In the genomic region with DNA sequence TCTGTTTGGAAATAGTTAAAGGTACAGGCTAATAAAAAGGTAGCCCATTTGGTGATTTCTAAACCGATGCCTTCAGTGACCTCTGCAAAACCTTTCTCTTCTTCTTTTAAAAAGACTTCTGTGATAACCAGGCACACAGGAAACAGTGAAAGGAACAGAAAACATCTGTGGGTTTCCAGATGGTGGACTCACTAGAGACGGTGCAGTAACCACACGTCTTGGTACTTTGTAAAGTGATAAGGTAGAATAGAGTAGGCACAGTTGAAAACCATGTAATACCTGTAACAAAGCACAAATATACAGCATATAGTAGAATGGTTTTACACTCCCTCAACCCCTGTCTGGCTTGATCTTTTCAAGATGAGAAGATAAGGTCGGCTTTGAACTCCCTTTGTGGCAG, we compare ENCODE assay signal across 31 mouse cellular contexts. TPM values are rescaled to one million over a fixed set of nuclear protein-coding genes. Genes with fewer than 3 reads are reported as not detected.
A peak's percentile ranks its signal among the peaks of the same experiment; 100 is the strongest.
DNase-seq lines count a peak whose midpoint lies in the region; ATAC-seq and TF ChIP-seq lines count a peak whose summit lies in the region.
"Had no signal": no experiment of that assay in that cellular context is flagged by ENCODE, and none has a peak within 500 bp of the region (broad histone marks: within the 10 kb centered on the region; RNA-seq: fewer than 3 reads in every experiment).

No protein-coding gene starts in this region.

- peaks cover 2% of the 10 kb centered on the region for H3K27me3 ChIP-seq in CH12.LX (replicated peaks)
- H3K27me3 ChIP-seq in forebrain, embryonic 16.5 days (replicated peaks; ENCODE audit: control insufficient read depth, insufficient read depth, low read length): no peaks in the 10 kb centered on the region
- H3K27me3 ChIP-seq: embryonic facial prominence, embryonic 12.5 days; forebrain, embryonic 13.5 days; forebrain, embryonic 15.5 days; Patski had no signal

- H3K4me2 ChIP-seq in CH12.LX (ENCODE audit: insufficient read depth, low read depth, poor library complexity, severe bottlenecking): no peak overlapping the region
- no peak overlapping the region for H3K4me2 ChIP-seq in forebrain, embryonic 16.5 days (ENCODE audit: low read length)
- H3K4me2 ChIP-seq: embryonic facial prominence, embryonic 12.5 days; forebrain, embryonic 13.5 days; forebrain, embryonic 15.5 days had no signal

- no peaks in the 10 kb centered on the region for H3K36me3 ChIP-seq in CH12.LX (replicated peaks in 1 of 2; ENCODE audit: control insufficient read depth in 1 of 2, insufficient read depth in 1 of 2, low read length in 1 of 2)
- no peaks in the 10 kb centered on the region for H3K36me3 ChIP-seq in forebrain, embryonic 16.5 days (ENCODE audit: control insufficient read depth, insufficient read depth)

- H3K9me3 ChIP-seq in CH12.LX (replicated peaks; ENCODE audit: low read length): no peaks in the 10 kb centered on the region
- no peaks in the 10 kb centered on the region for H3K9me3 ChIP-seq in forebrain, embryonic 16.5 days (ENCODE audit: control insufficient read depth, low read length)
- H3K9me3 ChIP-seq: embryonic facial prominence, embryonic 10.5 days; embryonic facial prominence, embryonic 12.5 days; forebrain, embryonic 13.5 days; forebrain, embryonic 15.5 days had no signal

- no peak overlapping the region for H3K4me3 ChIP-seq in CH12.LX (replicated peaks in 1 of 3; ENCODE audit: low read depth in 2 of 3, low read length in 2 of 3, poor library complexity in 1 of 3)
- H3K4me3 ChIP-seq in forebrain, embryonic 16.5 days (replicated peaks; ENCODE audit: low read length): no peak overlapping the region
- H3K4me3 ChIP-seq: embryonic facial prominence, embryonic 10.5 days; embryonic facial prominence, embryonic 12.5 days; forebrain, embryonic 13.5 days; forebrain, embryonic 15.5 days had no signal

- peak; percentile 53 for ATAC-seq in common myeloid progenitor, adult 5-6 weeks (replicated peaks; ENCODE audit: low read depth, poor library complexity, severe bottlenecking)
- 0 out of 2 replicates have a peak, but pooled peaks have one; percentile 36 for ATAC-seq in megakaryocyte-erythroid progenitor cell, adult 5-6 weeks (replicated peaks; ENCODE audit: low FRiP score, low TSS enrichment, poor library complexity, severe bottlenecking)
- no peak for ATAC-seq in forebrain, embryonic 16.5 days
- ATAC-seq: CD4-positive, CD25-positive, alpha-beta regulatory T cell, adult 4 months; forebrain, embryonic 13.5 days; forebrain, embryonic 15.5 days; Patski had no signal

- no peak for TF ChIP-seq EP300 in CH12.LX (IDR thresholded peaks at IDR 0.05; ENCODE audit: low read length)

- in situ Hi-C loops in CH12.LX (cut with MboI; ENCODE audit: low pct_ligation_motif_present, low pct_unique_long_range_greater_than_20kb, low sequenced_read_pairs): loop anchor here (5.0 to 10.0 kb wide), 2 partner anchors 123 to 196 kb away; no protein-coding TSS in a partner anchor

- H3K9ac ChIP-seq in CH12.LX (ENCODE audit: insufficient read depth, low read depth): no peak overlapping the region
- no peak overlapping the region for H3K9ac ChIP-seq in forebrain, embryonic 16.5 days (replicated peaks; ENCODE audit: low read depth, low read length)
- H3K9ac ChIP-seq: embryonic facial prominence, embryonic 12.5 days; forebrain, embryonic 13.5 days; forebrain, embryonic 15.5 days had no signal

- no peaks in the 10 kb centered on the region for H3K79me2 ChIP-seq in CH12.LX (replicated peaks; ENCODE audit: control insufficient read depth, extremely low read depth, insufficient read depth, poor library complexity, severe bottlenecking)

- dilution Hi-C loops in CH12.LX (cut with MboI; ENCODE audit: extremely low pct_ligation_motif_present, extremely low pct_unique_long_range_greater_than_20kb, low sequenced_read_pairs): no loop called here

- TF ChIP-seq RAD21 in CH12.LX (IDR thresholded peaks at IDR 0.05; ENCODE audit: low read depth, low read length): no peak

- peaks cover 0 to 25% of the 10 kb centered on the region in 2 experiments; a peak in 2 of 4 replicates for H3K4me1 ChIP-seq in CH12.LX (ENCODE audit: control insufficient read depth in 1 of 2, insufficient read depth in 2 of 2)
- H3K4me1 ChIP-seq in forebrain, embryonic 16.5 days (replicated peaks; ENCODE audit: control insufficient read depth, insufficient read depth, low read length): no peaks in the 10 kb centered on the region
- H3K4me1 ChIP-seq: embryonic facial prominence, embryonic 12.5 days; forebrain, embryonic 13.5 days; forebrain, embryonic 15.5 days had no signal

- TF ChIP-seq POLR2A in CH12.LX (IDR thresholded peaks at IDR 0.05; ENCODE audit: low read depth, low read length): no peak

- DNase-seq in 416B (ENCODE audit: low read depth): peak; percentile 4
- DNase-seq in CH12.LX (ENCODE audit: extremely low read depth): peak; percentile 31
- no peak for DNase-seq in right cerebral cortex, adult 18-20 months
- DNase-seq in layer of hippocampus, adult 18-20 months (ENCODE audit: low spot score in 2 of 2): no peak
- no peak for DNase-seq in thymus, postnatal 4 days
- DNase-seq: adrenal gland, adult 2 months; adrenal gland, postnatal 10 days; adrenal gland, postnatal 25 days; B cell, adult 2 months; cerebellum, adult 11 months; cerebellum, adult 18-20 months; cerebellum, adult 8-10 months; cerebellum, adult 9-11 months; cerebellum, postnatal 14 days; cerebellum, postnatal 36 days had no signal

- TF ChIP-seq CTCF in CH12.LX (conservative IDR thresholded peaks at IDR 0.05 in 1 of 2, IDR thresholded peaks at IDR 0.05 in 1 of 2; ENCODE audit: low read depth in 2 of 2, low read length in 2 of 2): no peak

- WGBS in forebrain, embryonic 16.5 days: 90% methylated on average over 4 of the region's 4 CpGs

- no peak overlapping the region for H3K27ac ChIP-seq in CH12.LX (ENCODE audit: insufficient read depth, low read depth)
- no peak overlapping the region for H3K27ac ChIP-seq in forebrain, embryonic 16.5 days (ENCODE audit: low read length)
- H3K27ac ChIP-seq: embryonic facial prominence, embryonic 10.5 days; embryonic facial prominence, embryonic 12.5 days; forebrain, embryonic 13.5 days; forebrain, embryonic 15.5 days had no signal

TF ChIP-seq in CH12.LX, 34 proteins besides CTCF, POLR2A, EP300 and RAD21:
- no peak for TF ChIP-seq CHD2 (IDR thresholded peaks at IDR 0.05; ENCODE audit: low read length)
- TF ChIP-seq KAT2A (IDR thresholded peaks at IDR 0.05; ENCODE audit: insufficient replicate concordance, low read length): no peak
- no peak for TF ChIP-seq USF2 (conservative IDR thresholded peaks at IDR 0.05; ENCODE audit: low read depth, low read length)
- no peak for TF ChIP-seq E2F4 (IDR thresholded peaks at IDR 0.05; ENCODE audit: insufficient replicate concordance, low read depth, low read length)
- TF ChIP-seq SMC3 (IDR thresholded peaks at IDR 0.05; ENCODE audit: low read depth, low read length): no peak
- TF ChIP-seq ZC3H11A (IDR thresholded peaks at IDR 0.05; ENCODE audit: low read depth, low read length): no peak

RNA-seq across cellular contexts. Expression of a gene that starts 8.5 kb away (rescaled TPM):
- 0.21 and 0.29 TPM in 2 replicates for total RNA-seq in CH12.LX (2012; rRNA removed)
- 1.2 and 1.5 TPM in 2 replicates for total RNA-seq in CH12.LX (2014; rRNA removed)
- polyA plus RNA-seq in CH12.LX (2012; ENCODE audit: insufficient read length, low read depth): 1.5 and 2.2 TPM in 2 replicates
- 0.34 and 4.9 TPM in 2 replicates for total RNA-seq in common myeloid progenitor, adult 5-6 weeks (2017)
- total RNA-seq in megakaryocyte-erythroid progenitor cell, adult 5-6 weeks (2014; fragmentation: Nextera tagmentation): 3.7 and 4.4 TPM in 2 replicates
- 2.9 and 6.8 TPM in 2 replicates for total RNA-seq in megakaryocyte-erythroid progenitor cell, adult 5-6 weeks (2017)
- 10 to 100 TPM; 11.6 to 15.5 TPM for total RNA-seq in layer of hippocampus, adult 18-20 months (2021)
- 32.6 and 33.1 TPM in 2 replicates for polyA plus RNA-seq in forebrain, embryonic 16.5 days (2015; fragmentation: Nextera tagmentation; extraction: Ambion mirVana)

RNA-seq across cellular contexts. Expression of a gene that starts 57.0 kb away (rescaled TPM):
- total RNA-seq in CH12.LX (2012; rRNA removed) (not detected in 2 replicates), CH12.LX (2014; rRNA removed) (not detected in 2 replicates)
- polyA plus RNA-seq in CH12.LX (2012; ENCODE audit: insufficient read length, low read depth): not detected in 2 replicates
- total RNA-seq in common myeloid progenitor, adult 5-6 weeks (2017): not detected in 2 replicates
- total RNA-seq in megakaryocyte-erythroid progenitor cell, adult 5-6 weeks (2014; fragmentation: Nextera tagmentation): not detected in 2 replicates
- total RNA-seq in megakaryocyte-erythroid progenitor cell, adult 5-6 weeks (2017): not detected in 2 replicates
- total RNA-seq in layer of hippocampus, adult 18-20 months (2021): not detected
- polyA plus RNA-seq in forebrain, embryonic 16.5 days (2015; fragmentation: Nextera tagmentation; extraction: Ambion mirVana): not detected in 2 replicates
- total RNA-seq: adrenal gland, adult 2 months; adrenal gland, postnatal 10 days; adrenal gland, postnatal 25 days; adrenal gland, postnatal 4 days; ES-E14 had no signal
- polyA plus RNA-seq: adrenal gland, adult 2 months; brain, embryonic 14.5 days; CD4-positive, CD25-positive, alpha-beta regulatory T cell, adult 4 months; cortical plate, adult 2 months; embryonic facial prominence, embryonic 10.5 days; embryonic facial prominence, embryonic 12.5 days; embryonic facial prominence, embryonic 14.5 days; forebrain, embryonic 11.5 days; forebrain, embryonic 13.5 days; forebrain, embryonic 15.5 days; frontal cortex, adult 2 months; Patski had no signal

Comparison
In these comparisons a context has a peak if more than half of its experiments do, and no peak if none do; other contexts are left out.
1. DNase-seq: peak in 416B (single experiment) and CH12.LX (single experiment); none in right cerebral cortex, adult 18-20 months (single experiment), layer of hippocampus, adult 18-20 months (0 of 2) and thymus, postnatal 4 days (single experiment).